Mouse (Mus musculus) lung, adult 2 months (tissue): ENCODE data around the gene Aloxe3.

ENCODE experiments used
- CTCF ChIP-seq: fragments of 200-500 bp; IDR thresholded peaks from 2 replicates; pipeline ENCODE4 v1.5.1; 2011; ENCODE audit warnings: mild to moderate bottlenecking, low read length, control low read depth; ENCODE audit not compliant: insufficient read depth
- POLR2A ChIP-seq: fragments of 200-500 bp; IDR thresholded peaks from 2 replicates; pipeline ENCODE4 v1.6.1; 2011; ENCODE audit warnings: low read depth, mild to moderate bottlenecking, control low read depth, low read length, borderline replicate concordance; ENCODE audit errors: extremely low read depth

GRCm38 (mm10) chr11:69080855-69081222 lies 44.9 kb upstream of the Aloxe3 start:
- TF ChIP-seq POLR2A (no peak), CTCF (no peak)
